Mouse (Mus musculus) intestine, embryonic 14.5 days (tissue): Measurements from ENCODE around the gene Gm26897. TPM values are rescaled to one million over a fixed set of nuclear protein-coding genes. Genes with fewer than 3 reads are reported as not detected.
A peak's percentile ranks its signal among the peaks of the same experiment; 100 is the strongest.

ENCODE experiments used
- ATAC-seq: fragments of 200-750 bp; cut with Nextera tagmentation; replicated peaks from 2 replicates; pipeline ENCODE4 v1.8.0; 2017; ENCODE audit warnings: low read depth, moderate number of reproducible peaks, moderate TSS enrichment, moderate library complexity; ENCODE audit not compliant: low FRiP score, low TSS enrichment
- DNase-seq: peaks from one replicate; pipeline ENCODE4 v3.0.0-alpha.2; 2018; ENCODE audit warnings: low spot score
- H3K27ac ChIP-seq: fragments of 300-500 bp; sonication (generic); 2 replicates; pipeline ENCODE4 v1.5.1; 2014; ENCODE audit warnings: low read depth, mild to moderate bottlenecking, control low read depth
- H3K27me3 ChIP-seq: fragments of 300-500 bp; sonication (generic); replicated peaks from 2 replicates; pipeline ENCODE4 v1.6.1; 2014; ENCODE audit warnings: low read length, control low read depth; ENCODE audit not compliant: control insufficient read depth, insufficient read depth
- H3K36me3 ChIP-seq: fragments of 300-500 bp; sonication (generic); 2 replicates; pipeline ENCODE4 v1.6.1; 2014; ENCODE audit warnings: low read length, control low read depth; ENCODE audit not compliant: control insufficient read depth, insufficient read depth
- H3K4me1 ChIP-seq: fragments of 300-500 bp; sonication (generic); replicated peaks from 2 replicates; pipeline ENCODE4 v1.6.1; 2014; ENCODE audit warnings: low read length, control low read depth, mixed read lengths; ENCODE audit not compliant: control insufficient read depth, insufficient read depth
- H3K4me2 ChIP-seq: fragments of 300-500 bp; sonication (generic); 2 replicates; pipeline ENCODE4 v1.6.1; 2014; ENCODE audit warnings: low read length
- H3K4me3 ChIP-seq: fragments of 300-500 bp; sonication (generic); 2 replicates; pipeline ENCODE4 v1.5.1; 2014; ENCODE audit warnings: low read depth, low read length, control low read depth, mixed read lengths
- H3K9ac ChIP-seq: fragments of 300-500 bp; sonication (generic); 2 replicates; pipeline ENCODE4 v1.6.1; 2014; ENCODE audit warnings: mild to moderate bottlenecking, low read length
- H3K9me3 ChIP-seq: fragments of 300-500 bp; sonication (generic); 2 replicates; pipeline ENCODE4 v1.6.1; 2016; ENCODE audit warnings: low read length, control low read depth; ENCODE audit not compliant: control insufficient read depth
- WGBS: fragments of 180-500 bp; shearing (Covaris S2); extraction: QIAGEN DNeasy Blood & Tissue Kit; methylation state at CpG from one replicate; pipeline ENCODE4 v1.1.7; 2014; 5-methylcytosine and 5-hydroxymethylcytosine counted together
- polyA plus RNA-seq: library from polyadenylated mRNA; unstranded; fragments of >200 nt; fragmentation: Nextera tagmentation; extraction: Ambion mirVana; gene quantifications from 2 replicates; pipeline ENCODE4 v1.2.1, GENCODE M21; 2014

Gene Gm26897
- polyA plus RNA-seq, 1 experiment from 2014 or later = not detected

GRCm38 (mm10) chr5:111760721-111761480, 27.2 kb downstream of the Gm26897 start:
- H3K4me1 ChIP-seq = peaks cover 15% of the 10 kb centered on the region
- peak overlapping the region; percentile 26 for H3K4me3 ChIP-seq
- H3K9ac ChIP-seq = peak overlapping the region; percentile 27; the same call in 1 of the 2 replicates
- peak overlapping the region; percentile 75 for H3K4me2 ChIP-seq
- DNase-seq (no peak), ATAC-seq (no peak)
- H3K9me3 ChIP-seq = no peaks in the 10 kb centered on the region
- no peaks in the 10 kb centered on the region for H3K27me3 ChIP-seq
- no peak overlapping the region for H3K27ac ChIP-seq
- WGBS = 23% methylated on average over 10 of the region's 10 CpGs
- H3K36me3 ChIP-seq = no peaks in the 10 kb centered on the region

- H3K4me2 ChIP-seq = peak overlapping the region; percentile 75
- WGBS = 2% methylated on average over 12 of the region's 12 CpGs
- H3K9ac ChIP-seq = peak overlapping the region; percentile 27
- no peaks in the 10 kb centered on the region for H3K9me3 ChIP-seq
- no peak for DNase-seq
- H3K27ac ChIP-seq = no peak overlapping the region
- no peaks in the 10 kb centered on the region for H3K27me3 ChIP-seq
- peaks cover 15% of the 10 kb centered on the region for H3K4me1 ChIP-seq
- H3K36me3 ChIP-seq = no peaks in the 10 kb centered on the region
- no peak for ATAC-seq
- H3K4me3 ChIP-seq = peak overlapping the region; percentile 26
These were observed 27.9 kb downstream of the Gm26897 start for GRCm38 (mm10) chr5:111761574-111761973.

GRCm38 (mm10) chr5:111762085-111762484, 28.4 kb downstream of the Gm26897 start:
- H3K9ac ChIP-seq = peak overlapping the region; percentile 27
- 7% methylated on average over 17 of the region's 17 CpGs for WGBS
- ATAC-seq (no peak), DNase-seq (peak; percentile 69)
- H3K36me3 ChIP-seq = no peaks in the 10 kb centered on the region
- no peaks in the 10 kb centered on the region for H3K9me3 ChIP-seq
- H3K27me3 ChIP-seq = no peaks in the 10 kb centered on the region
- peak overlapping the region; percentile 75 for H3K4me2 ChIP-seq
- H3K4me3 ChIP-seq = peak overlapping the region; percentile 26; the same call in 1 of the 2 replicates
- H3K27ac ChIP-seq = no peak overlapping the region
- peaks cover 15% of the 10 kb centered on the region for H3K4me1 ChIP-seq

GRCm38 (mm10) chr5:111765671-111766290, 32.1 kb downstream of the Gm26897 start:
- Histone ChIP-seq H3K9me3 (no peaks in the 10 kb centered on the region), H3K4me1 (peaks cover 27% of the 10 kb centered on the region), H3K4me3 (no peak overlapping the region), H3K27me3 (no peaks in the 10 kb centered on the region), H3K27ac (no peak overlapping the region), H3K9ac (no peak overlapping the region), H3K4me2 (no peak overlapping the region), H3K36me3 (no peaks in the 10 kb centered on the region)
- 79% methylated on average over 15 of the region's 15 CpGs for WGBS
- ATAC-seq (no peak), DNase-seq (no peak)

GRCm38 (mm10) chr5:111766696-111767095, 33.0 kb downstream of the Gm26897 start:
- no peak overlapping the region for H3K9ac ChIP-seq
- H3K4me2 ChIP-seq = no peak overlapping the region
- no peak overlapping the region for H3K4me3 ChIP-seq
- no peak for ATAC-seq
- no peak for DNase-seq
- no peak overlapping the region for H3K27ac ChIP-seq
- WGBS = 75% methylated on average over 4 of the region's 4 CpGs
- no peaks in the 10 kb centered on the region for H3K27me3 ChIP-seq
- no peaks in the 10 kb centered on the region for H3K36me3 ChIP-seq
- H3K9me3 ChIP-seq = no peaks in the 10 kb centered on the region
- peaks cover 20% of the 10 kb centered on the region for H3K4me1 ChIP-seq

- Histone ChIP-seq H3K9me3 (no peaks in the 10 kb centered on the region), H3K4me2 (peak overlapping the region; percentile 42), H3K36me3 (no peaks in the 10 kb centered on the region), H3K4me3 (no peak overlapping the region), H3K27ac (peak overlapping the region; percentile 47), H3K27me3 (no peaks in the 10 kb centered on the region), H3K4me1 (peaks cover 24% of the 10 kb centered on the region), H3K9ac (no peak overlapping the region)
- WGBS = 6% methylated on average over 14 of the region's 15 CpGs
- ATAC-seq (peak; percentile 88), DNase-seq (peak; percentile 77)
These were observed 36.5 kb downstream of the Gm26897 start for GRCm38 (mm10) chr5:111770266-111770665.

GRCm38 (mm10) chr5:111772127-111772526, 38.4 kb downstream of the Gm26897 start:
- H3K4me1 ChIP-seq = peaks cover 24% of the 10 kb centered on the region
- H3K27ac ChIP-seq = 0 out of 2 replicates have a peak overlapping the region, but pooled peaks have one; percentile 45
- H3K27me3 ChIP-seq = no peaks in the 10 kb centered on the region
- H3K9me3 ChIP-seq = no peaks in the 10 kb centered on the region
- WGBS = 34% methylated on average over 8 of the region's 8 CpGs
- H3K4me2 ChIP-seq = no peak overlapping the region
- DNase-seq (no peak), ATAC-seq (no peak)
- H3K36me3 ChIP-seq = no peaks in the 10 kb centered on the region
- no peak overlapping the region for H3K9ac ChIP-seq
- H3K4me3 ChIP-seq = no peak overlapping the region

- no peak overlapping the region for H3K9ac ChIP-seq
These were observed 39.1 kb downstream of the Gm26897 start for GRCm38 (mm10) chr5:111772591-111773406.

More at GRCm38 (mm10) chr5:111772591-111773406, 39.1 kb downstream of the Gm26897 start:
- Histone ChIP-seq H3K4me3 (no peak overlapping the region), H3K9me3 (no peaks in the 10 kb centered on the region), H3K4me2 (no peak overlapping the region), H3K36me3 (no peaks in the 10 kb centered on the region), H3K27me3 (no peaks in the 10 kb centered on the region), H3K4me1 (peaks cover 24% of the 10 kb centered on the region), H3K27ac (0 out of 2 replicates have a peak overlapping the region, but pooled peaks have one; percentile 45)
- 31% methylated on average over 13 of the region's 13 CpGs for WGBS
- no peak for ATAC-seq
- no peak for DNase-seq
